Mouse (Mus musculus): ENCODE results near the gene Rps21.
A peak's percentile ranks its signal among the peaks of the same experiment; 100 is the strongest.

Rps21 gene

GRCm38 (mm10) chr2:180257001-180257521 is at the start of gene Rps21:
TSS of gene Rps21 (plus strand) at chr2:180257377.
- peak; percentile 91 for DNase-seq (ENCODE audit: low spot score)

DNA sequence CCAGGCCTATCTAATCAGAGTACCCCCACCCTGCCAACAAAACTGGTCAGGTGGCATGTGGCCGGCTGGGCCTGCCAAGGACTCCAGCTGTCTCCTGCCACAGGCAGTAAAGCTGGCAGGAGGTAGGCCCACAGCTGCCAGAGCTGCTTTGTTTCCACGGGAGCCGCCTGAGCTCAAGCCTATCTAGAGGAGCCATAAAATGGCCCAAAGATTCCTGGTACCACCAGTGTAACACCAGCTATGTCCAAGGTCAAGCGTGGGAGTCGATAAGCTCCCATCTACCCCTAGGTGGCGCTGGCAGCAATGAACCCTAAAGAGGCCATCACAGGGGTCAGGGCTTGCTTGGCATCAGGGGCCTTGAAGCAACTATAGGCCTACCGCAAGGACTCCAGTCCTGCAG is 49.3 kb upstream of the Rps21 start:
- no peak for DNase-seq (ENCODE audit: low spot score)

GRCm38 (mm10) chr2:180208976-180209375 is 48.2 kb upstream of the Rps21 start:
- DNase-seq (ENCODE audit: low spot score): no peak

DNA sequence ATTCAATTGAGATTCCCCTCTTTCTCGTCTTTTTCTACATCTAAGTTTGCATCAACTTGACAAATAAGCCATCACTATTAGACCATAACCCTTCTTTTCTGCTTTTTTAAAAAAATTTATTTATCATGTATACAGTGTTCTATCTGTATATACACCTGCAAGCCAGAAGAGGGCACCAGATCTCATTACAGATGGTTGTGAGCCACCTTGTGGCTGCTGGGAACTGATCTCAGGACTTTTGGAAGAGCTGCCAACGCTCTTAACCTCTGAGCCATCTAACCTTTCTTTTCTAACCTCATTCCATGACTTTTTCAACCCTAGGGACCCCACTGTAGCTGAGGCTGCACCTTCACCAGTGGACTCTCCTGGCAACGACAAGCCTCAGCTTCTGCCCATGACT is 44.9 kb upstream of the Rps21 start:
- DNase-seq (ENCODE audit: low spot score): no peak

- DNase-seq (ENCODE audit: low spot score): no peak
These were observed 42.7 kb upstream of the Rps21 start for GRCm38 (mm10) chr2:180214352-180214978.

DNA sequence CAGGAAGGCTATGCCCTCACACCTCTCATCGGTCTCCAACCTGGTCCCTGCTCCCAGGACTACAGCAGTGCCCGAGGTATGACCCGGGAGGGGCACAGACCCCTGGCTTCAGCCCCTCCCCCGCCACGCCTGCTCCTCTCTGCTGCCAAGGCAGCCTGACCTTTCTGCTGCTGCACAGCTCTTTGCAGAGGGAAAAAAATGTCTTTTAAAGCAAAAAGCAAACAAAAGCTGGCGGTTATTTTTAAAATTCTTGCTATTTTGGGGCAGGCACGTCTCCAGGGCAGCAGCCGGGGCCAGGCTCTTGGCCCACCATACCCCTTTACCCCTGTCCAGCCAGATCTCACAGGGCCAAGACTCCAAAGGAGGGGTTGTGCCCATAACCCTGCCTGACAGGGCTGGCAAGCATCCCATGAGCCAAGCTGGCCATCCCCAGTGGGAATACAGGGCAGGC is 42.1 kb upstream of the Rps21 start:
- DNase-seq (ENCODE audit: low spot score): no peak

- no peak for DNase-seq (ENCODE audit: low spot score)
These were observed 41.2 kb upstream of the Rps21 start for GRCm38 (mm10) chr2:180215951-180216350.

GRCm38 (mm10) chr2:180216921-180217320 is 40.3 kb upstream of the Rps21 start:
- no peak for DNase-seq (ENCODE audit: low spot score)

DNA sequence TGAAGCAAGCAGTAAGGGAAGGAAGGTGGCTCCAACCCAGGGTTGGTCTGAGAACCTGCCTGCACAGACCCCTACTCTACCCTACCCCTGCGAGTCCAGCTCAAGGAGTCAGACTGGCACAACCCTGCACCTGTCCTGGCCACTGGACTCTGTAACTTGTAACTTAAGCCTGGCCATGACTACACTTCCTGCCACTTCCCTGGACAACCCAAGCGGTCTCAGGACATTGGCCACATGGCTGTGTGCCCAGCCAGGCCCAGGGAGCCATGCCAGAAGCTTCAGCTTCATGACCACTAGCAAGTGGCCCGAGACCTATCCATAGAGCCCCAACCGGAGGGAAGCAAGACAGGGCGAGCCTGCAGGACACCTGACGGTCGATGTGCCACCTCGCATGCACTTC is 39.6 kb upstream of the Rps21 start:
- no peak for DNase-seq (ENCODE audit: low spot score)

- no peak for DNase-seq (ENCODE audit: low spot score)
These were observed 38.9 kb upstream of the Rps21 start for GRCm38 (mm10) chr2:180218241-180218640.

DNA sequence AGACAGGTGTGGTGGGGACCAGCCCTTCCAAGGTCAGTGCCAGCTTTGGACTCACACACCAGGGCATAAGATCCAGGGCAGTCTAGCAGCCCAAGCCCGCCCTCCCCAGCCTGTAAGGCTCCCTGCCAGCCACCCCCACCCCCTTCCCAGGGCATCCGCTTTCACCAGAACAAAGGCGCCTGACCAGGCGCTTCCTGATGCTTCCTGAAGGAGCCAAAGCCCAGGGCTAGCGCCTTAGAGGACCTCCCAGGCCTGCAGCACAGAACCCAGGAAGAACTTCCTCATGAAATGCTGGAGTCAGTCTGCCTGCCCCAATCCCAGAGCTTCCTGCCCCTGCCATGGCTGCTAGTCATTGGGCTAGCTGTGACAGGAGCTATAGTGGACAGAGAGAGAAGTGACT is 38.5 kb upstream of the Rps21 start:
- DNase-seq (ENCODE audit: low spot score): no peak

DNA sequence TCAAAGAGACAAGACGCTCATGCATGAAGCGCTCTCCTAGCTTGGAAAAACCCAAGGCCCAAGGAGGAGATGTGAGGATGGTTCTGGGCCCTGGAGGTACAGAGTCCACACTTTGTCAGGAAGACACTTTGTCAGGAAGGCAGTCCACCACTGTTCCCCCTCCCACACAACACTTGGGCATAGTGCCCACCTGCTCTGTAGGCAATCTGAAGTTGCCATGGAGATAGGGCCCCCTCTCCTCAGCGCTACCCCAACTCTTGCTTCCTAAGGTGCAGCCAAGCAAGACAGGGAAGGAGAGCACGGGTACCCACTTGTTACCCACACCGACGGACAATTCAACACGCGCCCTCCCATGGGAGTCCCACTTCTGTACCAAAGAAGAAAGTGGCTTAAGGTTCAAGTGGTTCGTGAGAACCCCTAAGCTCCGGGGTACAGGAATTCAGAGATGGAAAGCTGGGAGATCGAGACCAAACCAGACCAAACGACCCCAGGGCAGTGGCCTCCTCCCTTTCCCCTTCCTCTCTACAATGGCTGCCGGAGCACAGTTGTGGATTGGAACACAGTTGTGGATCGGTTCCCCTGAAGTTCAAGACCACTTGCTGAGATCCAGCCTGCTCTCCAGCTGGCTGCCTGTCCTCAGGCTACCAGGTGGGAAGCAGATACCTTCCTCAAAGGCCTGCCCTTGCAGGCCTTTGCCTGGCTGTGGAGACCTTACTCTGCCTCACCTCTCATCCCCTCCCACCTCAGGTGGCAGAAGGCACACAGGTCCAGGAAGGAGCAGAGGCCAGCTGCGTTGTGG is 37.8 kb upstream of the Rps21 start:
- DNase-seq (ENCODE audit: low spot score): no peak

- DNase-seq (ENCODE audit: low spot score): no peak
These were observed 37.0 kb upstream of the Rps21 start for GRCm38 (mm10) chr2:180220165-180220564.

DNA sequence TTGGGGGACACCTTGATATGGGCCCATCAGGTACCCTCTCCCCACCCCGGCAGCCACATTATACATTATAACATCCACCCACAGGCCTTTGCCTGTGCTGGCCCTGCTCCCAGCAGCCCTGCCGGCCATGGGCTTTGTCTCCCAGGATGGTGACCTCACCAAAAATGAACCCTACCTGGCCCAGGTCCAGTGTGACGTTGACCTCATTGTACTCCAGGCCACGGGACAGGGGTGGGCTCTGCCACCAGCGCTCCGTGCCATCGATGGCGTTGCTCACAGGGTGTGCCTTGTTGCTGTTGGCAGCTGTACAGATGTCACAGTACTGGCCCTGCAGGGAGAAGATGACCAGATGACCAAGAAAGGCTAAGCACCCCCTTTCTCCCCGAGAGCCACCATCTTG is 36.1 kb upstream of the Rps21 start:
- no peak for DNase-seq (ENCODE audit: low spot score)

- no peak for DNase-seq (ENCODE audit: low spot score)
These were observed 34.9 kb upstream of the Rps21 start for GRCm38 (mm10) chr2:180222250-180222649.

GRCm38 (mm10) chr2:180224647-180225043 is 32.5 kb upstream of the Rps21 start:
- no peak for DNase-seq (ENCODE audit: low spot score)

GRCm38 (mm10) chr2:180225044-180225761 is 32.0 kb upstream of the Rps21 start:
- DNase-seq (ENCODE audit: low spot score): no peak

GRCm38 (mm10) chr2:180225762-180226378 is 31.3 kb upstream of the Rps21 start, which contains the start of gene Lama5:
TSS of gene Lama5 (minus strand) at chr2:180225859.
- no peak for DNase-seq (ENCODE audit: low spot score)

DNA sequence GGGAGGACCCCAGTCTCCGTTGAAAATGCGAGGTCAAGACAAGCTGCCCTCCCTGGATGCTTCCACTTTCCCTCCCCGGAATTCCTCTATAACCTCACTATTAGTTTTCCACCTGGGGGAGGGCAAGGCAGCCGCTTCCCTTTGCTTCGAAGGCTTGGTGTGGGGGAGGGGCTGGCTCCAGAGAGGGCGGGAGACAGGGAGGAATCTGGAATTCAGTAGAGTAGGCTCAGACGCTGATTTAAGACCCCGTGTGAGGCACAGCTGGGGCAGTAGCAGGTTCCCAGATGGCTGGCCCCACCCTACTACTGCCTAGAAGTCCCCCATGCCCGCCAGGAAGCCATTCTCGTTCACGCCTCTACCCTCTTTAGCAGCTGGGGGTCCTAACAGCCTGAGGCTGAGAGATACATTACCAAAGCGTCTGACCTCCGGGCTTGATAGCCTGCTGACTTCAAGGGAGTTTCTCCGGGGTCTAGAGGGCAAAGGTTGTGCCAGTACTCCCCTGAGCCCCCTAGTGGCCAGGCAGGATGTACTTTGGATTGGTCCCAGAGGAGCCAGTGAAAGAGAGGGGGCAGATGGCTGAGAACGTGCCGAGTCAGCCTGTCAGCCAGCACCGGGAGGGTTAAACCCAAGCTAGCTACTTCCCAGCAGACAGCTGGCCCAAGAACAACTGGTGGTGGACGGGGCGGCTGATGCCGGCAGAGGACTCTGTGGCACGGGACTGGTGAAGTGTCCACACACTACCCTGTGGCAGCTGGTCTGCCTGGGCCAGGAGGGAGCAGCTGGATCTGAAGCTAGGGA is 29.7 kb upstream of the Rps21 start:
- DNase-seq (ENCODE audit: low spot score): no peak

- DNase-seq (ENCODE audit: low spot score): no peak
These were observed 29.1 kb upstream of the Rps21 start for GRCm38 (mm10) chr2:180228060-180228458.

GRCm38 (mm10) chr2:180228592-180228991 is 28.6 kb upstream of the Rps21 start:
- no peak for DNase-seq (ENCODE audit: low spot score)

All from ovary, postnatal 14 days (tissue).